Mouse (Mus musculus) embryo, embryonic 11.5 days (tissue): Measurements from ENCODE around the gene Cfap73.

Experiments used
- DNase-seq: peaks from one replicate; pipeline ENCODE4 v3.0.0-alpha.2; 2012; ENCODE audit warnings: low read depth, low spot score

Cfap73 gene

DNA sequence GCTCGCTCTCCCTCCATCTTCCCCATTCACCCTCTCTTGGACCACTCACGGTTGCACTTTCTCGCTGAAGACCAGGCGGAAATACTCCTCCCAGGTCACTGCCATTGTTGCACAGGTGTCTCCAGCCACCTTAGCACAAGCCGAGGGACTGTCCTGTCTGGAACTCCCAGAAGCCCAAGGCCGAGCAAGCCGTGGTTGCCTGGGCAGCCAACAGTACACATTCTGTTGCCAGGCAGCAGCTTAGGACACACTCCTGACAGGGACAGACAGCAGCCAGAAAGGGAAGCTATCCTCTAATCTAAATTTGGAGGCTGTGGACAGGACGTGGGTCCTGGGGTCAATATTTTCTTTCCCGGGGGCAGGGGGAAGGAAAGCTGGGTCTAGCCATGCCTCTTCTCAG is at the start of gene Cfap73:
Cfap73 (minus strand) TSS at position 105 of the 400 bp plus-strand sequence.
- no peak for DNase-seq

DNA sequence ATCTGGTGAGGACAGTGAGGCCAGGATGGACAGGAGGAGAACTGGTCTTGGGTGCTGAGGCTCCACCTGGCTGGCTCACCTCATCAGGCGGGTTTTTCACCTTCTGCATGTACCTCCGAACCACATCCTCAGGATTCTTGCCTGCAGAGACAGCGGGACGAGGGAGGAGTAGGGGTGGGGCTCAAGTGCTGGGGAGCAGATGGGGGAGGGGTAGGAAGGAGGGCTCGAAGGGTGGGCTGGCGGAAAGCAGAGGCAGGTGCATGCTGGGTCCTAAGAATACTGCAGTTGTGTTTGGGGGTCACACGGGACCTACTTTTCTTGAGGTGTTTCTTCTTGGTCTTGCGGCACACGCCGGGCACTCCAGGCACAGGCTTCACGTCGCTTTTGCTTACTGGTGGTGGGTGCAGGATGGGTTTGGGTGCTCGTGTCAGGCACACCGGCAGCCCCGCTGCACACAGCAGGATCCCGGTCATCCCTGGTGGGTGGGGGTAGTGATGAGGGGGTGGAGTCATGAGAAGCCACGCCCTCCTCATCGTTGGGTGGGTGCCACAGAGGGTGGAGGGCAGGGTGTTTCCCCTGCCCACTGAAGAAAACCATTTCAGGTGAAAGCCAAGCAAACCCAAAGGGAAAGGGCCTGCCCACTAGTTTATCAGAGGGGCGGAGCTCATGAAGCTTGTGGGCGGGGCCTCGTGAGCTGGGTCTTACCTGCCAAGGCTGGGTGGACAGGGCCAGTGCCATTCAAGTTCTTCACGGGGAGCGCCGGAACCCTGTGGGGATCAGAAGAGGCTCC is 49.1 kb upstream of the Cfap73 start:
- DNase-seq: no peak

DNA sequence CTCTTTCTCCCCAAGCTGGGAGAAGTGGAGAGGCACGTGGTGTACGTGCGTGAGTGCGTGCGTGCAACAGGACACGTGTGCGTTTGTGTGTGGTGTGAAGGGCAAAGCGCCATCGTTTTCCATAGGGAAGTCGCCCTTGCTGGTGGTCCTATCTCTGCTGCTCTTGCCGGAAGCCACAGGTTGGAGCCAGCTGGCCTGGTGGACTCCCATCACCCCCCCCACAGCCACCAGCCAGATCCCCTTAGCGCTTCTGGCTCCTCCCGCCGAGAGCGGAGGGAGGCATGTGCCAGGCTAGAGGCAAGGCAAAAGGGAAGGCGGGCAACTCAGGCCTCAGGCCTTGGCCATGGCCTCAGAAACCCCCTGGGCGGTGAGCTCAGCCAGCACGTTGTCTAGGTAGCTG is 46.9 kb upstream of the Cfap73 start:
- no peak for DNase-seq

DNA sequence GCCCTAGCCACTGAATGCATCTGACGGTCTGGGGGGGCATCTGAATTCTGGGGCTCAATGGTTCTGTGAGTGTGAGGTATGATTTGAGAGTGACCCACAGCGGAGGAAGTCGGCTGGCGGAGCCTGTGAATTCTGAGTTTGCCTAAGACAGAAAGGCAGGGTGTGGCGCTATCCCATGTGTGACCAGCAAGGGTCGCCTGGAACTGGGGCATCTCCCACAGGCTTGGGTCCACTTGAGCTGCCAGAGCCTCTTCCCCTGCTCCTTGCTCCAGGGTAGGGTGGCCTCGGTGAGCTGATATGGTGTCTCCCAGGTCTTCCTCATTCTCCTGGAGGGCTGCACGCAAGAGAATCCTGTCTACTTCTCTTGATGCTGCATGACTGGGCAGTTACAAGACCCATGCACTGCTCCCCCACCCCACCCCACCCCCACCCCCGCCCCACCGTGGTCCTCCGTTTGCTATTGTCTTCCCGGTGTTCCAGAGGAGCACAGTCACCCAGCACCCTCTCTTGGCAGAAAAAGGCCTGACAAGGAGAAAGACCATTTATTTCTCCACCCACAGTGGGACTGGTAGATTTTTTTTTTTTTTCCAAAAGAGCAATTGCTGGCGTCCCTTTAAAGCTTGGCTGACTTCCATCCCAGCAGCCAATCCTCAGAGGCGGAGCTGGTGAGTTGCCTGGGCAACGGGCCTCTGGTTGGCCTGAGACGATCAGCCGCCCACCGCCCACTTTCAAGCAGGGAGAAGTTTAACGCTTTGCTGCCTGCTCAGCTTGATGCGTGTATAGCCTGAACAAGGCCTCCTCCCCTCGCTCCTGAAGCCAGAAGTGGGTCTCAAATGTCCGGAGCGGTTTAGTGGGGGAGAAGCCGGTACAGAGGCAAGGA is 45.9 kb upstream of the Cfap73 start:
- peak; percentile 86 for DNase-seq

DNA sequence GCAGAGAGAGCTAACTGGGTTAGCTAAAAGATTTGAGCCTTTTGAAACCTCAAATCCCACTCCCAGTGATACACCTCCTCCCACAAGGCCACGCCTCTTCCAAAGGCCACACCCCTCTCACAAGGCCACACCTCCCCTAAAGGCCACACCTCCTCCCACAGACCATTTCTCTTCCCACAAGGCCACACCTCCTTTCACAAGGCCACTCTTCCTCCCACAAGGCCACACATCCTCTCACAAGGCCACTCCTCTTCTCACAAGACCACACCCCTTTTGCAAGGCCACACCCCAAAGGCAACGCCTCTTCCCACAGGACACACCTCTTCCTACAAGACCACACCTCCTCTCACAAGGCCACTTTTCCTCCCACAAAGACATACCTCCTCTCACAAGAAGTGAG is 43.5 kb upstream of the Cfap73 start:
- DNase-seq: no peak

DNA sequence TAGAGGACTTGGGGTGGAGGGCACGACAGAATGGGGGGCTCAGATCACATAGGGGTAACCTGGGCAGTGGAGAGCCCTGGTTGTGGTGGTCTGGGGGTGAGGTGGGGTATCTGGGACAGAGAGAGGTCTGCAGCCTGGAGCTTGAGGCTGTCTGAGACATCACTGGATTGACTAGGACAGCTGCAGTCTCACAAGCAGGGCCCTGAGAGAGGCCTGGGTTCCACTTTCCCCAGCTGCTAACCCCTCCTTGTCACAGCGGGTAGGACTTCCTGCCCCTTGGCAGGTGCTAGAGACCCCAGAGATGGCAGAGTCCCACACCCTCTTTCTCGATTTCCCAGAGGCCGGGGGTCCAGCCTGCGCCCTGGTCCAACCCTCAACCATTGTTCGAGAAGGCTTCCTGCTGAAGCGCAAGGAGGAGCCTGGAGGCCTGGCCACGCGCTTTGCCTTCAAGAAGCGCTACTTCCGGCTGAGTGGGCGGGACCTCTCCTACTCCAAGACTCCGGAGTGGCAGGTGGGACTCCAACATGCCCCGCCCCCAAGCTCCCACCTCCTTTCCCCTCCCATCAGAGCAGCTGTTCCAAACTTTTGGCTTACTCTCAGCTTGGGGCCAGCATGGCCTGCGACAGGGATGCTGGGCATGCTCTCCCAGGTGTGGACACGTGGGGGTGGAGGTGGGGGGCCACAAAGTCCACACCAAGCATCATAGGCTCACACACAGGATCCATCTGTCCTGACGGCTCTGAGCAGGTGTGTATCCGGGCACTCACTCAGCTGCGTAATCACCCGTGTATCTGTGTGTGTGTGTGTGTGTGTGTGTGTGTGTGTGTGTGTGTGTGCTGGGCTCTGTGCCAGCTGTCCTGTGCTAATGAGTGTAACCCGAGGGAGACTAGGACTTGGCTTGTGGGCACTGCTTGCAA is 40.5 kb upstream of the Cfap73 start:
- no peak for DNase-seq

DNA sequence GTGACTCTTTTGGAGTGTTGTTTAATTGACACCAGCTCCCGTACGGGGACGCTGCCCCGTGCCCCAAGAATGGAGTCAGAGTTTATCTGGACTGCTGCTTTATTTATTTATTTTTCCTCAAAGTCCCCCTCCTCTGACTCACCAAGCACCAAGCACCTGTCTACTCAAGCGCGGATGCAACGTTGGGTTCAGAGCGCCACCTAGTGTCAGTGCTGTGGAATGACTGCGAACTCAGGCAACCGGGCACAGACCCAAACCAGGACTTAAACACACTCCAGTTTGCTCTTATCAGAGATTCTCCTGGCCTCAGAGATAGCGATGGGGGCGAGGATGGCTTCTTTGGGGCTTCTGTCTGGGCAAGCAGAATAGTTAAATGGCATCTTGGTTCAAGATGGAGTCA is 39.6 kb upstream of the Cfap73 start:
- no peak for DNase-seq

DNA sequence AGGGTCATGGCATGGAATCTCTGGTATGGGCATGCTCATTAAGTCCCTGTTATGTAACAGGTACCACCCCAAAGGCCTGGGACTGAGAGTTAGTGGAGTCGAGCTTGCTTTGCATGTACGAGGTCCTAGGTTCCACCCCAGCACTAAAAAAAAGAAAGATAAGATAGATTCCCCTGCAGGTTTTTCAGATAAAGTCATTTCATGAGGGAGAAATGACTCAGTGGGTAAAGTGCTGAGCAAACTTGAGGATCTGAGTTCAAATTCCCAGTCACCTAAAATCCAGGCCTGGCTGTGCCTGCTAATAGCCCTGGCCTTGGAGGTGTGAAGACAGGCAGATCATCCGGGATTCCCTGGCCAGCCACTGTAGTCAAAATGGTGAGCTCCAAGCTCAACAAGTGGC is 37.8 kb upstream of the Cfap73 start:
- DNase-seq: no peak

DNA sequence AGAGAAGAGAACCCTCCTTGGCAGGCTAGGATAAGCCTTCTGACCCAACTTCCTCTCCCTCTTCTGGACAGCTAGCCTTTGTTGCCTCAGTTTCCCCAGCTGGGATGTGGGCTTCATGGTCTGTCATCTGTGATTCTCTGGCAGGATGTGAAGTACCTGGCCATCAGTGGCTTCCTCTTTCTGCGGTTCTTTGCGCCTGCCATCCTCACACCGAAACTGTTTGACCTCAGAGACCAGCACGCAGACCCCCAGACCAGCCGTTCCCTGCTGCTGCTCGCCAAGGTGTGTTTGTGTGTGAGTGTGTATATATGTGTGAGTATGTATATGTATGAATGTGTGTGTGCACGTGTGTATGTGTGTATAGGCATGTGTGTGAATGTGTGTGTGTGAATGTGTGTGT is 36.1 kb upstream of the Cfap73 start:
- DNase-seq: no peak

DNA sequence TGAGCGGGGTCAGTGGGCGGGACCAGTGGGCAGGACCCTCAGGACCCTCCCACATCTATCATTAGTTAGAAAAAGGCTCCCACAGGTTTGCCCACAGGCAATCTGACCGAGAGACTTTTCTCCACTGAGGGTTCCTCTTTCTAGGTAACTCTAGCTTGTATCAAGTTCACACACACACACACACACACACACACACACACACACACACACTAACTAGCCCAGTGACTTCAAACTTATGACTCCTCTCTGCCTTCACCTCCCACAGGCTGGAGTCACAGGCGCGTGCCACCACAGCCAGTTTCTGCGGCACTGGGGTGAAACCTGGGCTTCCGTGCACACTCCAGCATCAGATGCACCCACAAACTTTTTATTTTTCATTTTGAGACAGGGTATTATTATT is 34.7 kb upstream of the Cfap73 start:
- DNase-seq: no peak

DNA sequence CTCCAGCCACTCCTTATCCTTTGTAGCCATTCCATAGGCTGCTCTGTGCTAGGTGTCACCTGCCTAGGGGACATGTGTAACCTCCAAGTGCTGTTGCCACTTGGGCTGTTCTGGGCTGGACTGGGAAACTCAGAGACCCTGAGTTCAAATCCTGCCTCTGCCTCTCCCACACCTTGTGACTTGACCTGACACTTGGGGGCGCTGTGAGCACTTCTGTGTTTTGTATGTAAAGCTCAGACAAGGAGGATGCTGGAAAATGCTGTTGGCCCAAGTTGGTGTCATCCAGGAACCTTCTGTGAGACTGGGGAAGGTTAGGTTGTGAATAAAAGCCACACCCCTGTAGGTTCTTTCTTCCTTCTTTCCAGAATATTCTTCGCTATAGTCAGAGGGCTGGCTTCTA is 30.9 kb upstream of the Cfap73 start:
- DNase-seq: no peak

DNA sequence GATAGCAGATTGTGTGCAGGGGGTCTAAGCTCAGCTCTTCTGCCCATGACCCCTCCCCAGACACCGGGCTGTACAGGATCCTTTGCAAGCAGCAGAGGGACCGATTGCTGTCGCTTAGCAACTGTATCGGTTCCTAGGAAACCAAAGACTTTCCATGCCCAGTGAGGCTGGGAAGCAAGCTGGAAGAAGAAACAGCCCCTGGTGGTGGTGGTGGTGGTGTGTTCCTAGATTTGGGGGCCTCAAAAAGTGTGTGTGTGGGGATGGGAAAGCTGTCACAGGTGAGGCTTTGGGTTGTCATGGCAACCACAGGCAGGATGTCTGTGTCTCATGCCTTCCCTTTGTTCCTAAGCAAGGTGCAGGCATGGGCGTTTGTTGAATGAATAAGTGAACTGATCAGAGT is 26.8 kb upstream of the Cfap73 start:
- DNase-seq: no peak

DNA sequence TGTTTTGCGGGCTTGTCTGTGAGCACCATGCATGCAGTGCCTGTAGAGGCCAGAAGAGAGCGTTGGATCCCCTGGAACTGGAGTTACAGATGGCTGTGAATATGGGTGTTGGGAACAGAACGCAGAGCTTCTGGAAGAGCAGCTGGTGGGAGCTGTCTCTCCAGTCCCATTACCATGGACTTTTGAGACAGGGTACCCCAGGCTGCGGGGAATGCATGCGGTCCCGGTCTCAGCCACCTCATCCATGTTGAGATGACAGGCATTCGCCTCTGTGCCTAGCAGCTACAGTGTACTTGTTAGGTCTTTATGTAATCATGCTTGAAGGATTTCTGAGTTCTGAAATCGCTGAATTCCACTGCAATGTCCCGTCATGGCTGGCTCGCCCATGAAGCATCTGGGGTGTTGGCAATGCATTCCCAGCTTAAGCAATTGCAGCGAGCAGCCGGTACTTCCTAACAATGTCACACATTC is 22.3 kb upstream of the Cfap73 start:
- no peak for DNase-seq

DNA sequence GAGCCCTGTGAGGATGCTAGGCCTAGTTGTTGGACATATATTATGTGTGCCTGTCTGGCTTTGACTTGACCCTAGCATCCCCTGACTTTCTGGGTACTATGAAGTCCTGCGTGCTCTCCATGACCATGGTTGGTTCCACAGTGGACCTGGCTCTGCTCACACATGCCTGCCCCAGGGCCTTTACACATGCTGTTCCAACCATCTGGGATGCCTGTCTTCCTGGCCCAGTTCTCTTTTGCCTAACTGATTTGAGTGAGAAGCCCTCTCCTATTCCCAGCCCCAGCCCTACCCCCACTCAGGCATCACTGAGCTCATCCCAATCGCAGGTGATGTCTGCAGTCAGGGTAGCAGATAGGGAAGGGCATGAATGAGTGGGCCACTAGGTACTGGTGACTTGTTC is 19.8 kb upstream of the Cfap73 start:
- no peak for DNase-seq

DNA sequence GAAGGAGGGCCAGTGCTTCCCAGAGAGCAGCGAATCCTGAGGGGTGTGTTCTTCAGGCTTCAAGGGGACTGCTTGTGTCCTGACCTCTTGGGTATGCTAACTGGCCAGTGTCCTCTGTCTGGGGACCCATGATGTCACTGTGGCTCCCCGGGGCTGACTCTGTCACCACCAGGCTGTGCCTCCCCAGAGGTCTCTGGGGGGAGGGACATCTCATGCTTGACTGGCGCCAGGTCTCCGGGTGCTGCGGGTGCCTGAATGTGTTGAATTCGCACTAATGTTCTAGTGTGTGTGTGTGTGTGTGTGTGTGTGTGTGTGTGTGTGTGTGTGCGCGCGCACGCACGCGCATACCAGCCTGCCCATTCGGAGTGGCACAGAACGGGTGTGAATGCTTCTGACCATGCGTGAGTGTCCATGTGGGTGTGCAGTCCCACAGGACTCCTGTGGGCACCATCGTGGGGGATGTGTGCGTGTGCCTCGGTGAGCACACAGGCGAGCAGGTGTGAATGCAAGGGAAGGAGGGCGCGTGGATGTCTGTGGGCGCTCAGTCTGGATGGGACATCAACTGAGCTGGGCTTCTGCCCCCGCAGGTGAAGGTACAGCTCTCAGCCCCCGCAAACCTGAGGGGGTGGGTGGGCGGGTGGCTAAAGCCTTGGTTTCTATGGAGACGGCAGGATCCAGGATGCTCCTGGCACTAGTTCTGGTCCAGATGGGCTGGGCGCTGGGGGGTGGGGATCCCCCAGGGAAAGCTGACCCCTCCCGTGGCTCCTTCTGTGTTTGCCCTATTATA is 19.1 kb upstream of the Cfap73 start:
- no peak for DNase-seq

DNA sequence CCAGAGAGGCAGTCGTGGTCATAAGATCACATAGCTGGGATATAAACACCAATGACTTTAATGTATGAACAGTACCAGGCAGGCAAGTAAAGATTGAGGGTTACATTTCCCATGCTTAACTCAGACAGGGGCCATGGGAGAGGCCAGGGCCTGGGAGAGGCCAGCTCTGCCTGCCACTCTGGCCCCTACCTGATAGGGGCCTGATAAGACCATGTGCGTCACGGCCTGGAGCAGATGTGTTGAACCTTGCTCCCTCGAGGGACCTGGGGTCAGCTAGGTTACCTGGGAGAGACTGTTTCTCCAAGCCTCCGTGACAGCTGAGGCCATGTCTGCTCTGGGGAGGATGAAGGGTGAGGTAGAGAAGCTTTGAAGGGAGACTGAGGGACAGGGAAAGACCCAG is 17.2 kb upstream of the Cfap73 start:
- DNase-seq: no peak

DNA sequence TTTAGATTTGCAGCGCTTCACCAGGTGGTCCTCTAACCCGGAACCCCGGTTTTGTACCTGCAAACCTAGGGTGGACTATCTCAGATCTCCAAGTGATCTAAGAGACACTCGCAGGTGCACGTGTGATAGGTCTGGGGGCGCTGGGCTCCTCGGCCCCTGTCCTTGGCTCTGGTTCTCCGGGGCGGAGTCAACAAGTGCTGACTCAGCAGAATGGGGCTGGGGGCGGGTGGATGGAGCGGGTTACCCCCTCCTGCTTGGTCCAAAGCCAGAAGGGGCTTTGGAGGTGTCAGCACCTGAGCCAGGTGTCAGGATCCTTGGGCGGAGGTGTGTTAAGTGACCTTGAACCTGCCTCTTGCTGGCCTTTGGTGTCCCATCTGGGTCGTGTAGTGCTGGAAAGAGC is 15.9 kb upstream of the Cfap73 start:
- DNase-seq: no peak

DNA sequence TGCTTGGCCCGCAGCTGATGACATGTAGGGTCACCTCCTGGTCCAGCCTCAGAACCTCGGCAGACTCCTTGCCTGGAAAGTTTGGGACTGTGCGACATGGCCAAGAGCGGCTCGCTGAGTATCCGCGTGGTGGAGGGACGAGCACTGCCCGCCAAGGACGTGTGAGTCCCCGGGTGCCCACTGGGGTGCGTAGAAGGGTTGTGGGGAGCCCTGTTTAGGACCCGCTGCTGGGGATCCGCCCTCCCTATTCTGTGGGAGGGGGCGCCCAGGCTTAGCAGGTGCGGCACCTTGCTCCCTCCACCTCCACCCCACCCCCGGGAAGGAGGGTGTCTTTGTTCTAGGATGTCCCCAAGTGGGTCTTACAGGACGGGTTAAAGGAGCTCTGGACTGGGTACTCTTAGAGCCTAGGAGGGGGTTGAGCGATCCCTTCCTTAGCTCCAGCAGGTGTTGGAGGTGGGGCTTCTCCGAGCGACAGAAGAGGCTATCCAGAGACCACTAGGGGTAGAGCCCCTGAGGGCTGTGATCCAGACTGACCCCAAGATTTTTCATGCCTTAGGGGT is 15.4 kb upstream of the Cfap73 start:
- no peak for DNase-seq

DNA sequence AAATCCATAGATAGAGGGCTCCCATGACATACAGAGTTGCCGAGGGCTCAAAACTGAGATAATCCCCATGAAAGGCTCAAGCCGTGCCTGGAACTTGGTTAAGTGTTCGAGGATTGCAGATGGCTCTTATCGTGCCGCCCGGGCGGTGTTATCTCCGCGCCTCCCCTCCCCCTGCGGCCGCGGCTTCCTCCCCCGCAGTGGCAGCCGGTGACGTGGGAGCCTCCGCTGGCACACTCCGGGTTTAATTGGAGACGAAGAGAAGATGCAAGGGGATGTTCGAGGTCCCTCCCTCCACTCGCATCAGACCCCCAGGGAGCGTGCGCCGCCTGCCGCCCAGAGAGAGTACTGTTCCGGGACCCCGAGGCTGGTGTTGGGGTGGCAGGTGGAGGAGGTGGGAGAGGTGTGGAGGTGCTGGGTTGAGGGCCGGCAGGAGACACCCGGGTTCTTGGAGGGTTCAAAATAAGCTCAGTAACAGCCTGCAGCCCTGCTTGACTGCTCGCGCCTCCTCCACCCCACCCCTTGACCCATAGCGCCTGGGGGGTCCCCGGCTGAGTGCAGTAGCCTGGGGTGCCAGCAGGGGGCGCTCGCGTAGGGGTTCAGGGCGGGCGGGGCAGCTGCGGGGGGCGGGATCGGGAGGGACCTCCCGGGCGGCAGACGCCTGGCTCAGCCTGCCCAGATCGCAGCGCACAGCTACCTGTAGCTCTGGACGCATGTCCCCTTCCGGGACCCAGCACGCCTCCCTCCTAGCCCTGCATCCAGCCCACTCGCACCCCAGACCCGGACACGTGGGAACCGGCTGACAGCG is 14.7 kb upstream of the Cfap73 start, which contains the start of gene Rasal1:
Rasal1 (plus strand) TSS at position 244 of the 805 bp plus-strand sequence.
- no peak for DNase-seq
